Mouse (Mus musculus) CH12.LX (cell line): Measurements from ENCODE around the gene Snai3. TPM values are rescaled to one million over a fixed set of nuclear protein-coding genes. Genes with fewer than 3 reads are reported as not detected.

Experiments used
- DNase-seq: peaks from one replicate; pipeline ENCODE4 v3.0.0-alpha.2; 2013; ENCODE audit errors: extremely low read depth
- H3K27ac ChIP-seq: 2 replicates; pipeline ENCODE4 v1.5.1; 2012; ENCODE audit warnings: low read depth, mild to moderate bottlenecking, control low read depth, moderate library complexity; ENCODE audit not compliant: insufficient read depth
- H3K27me3 ChIP-seq: replicated peaks from 2 replicates; pipeline ENCODE3; 2012; ENCODE audit warnings: inconsistent platforms
- H3K36me3 ChIP-seq, 2 experiments: replicated peaks in 1 of 2; 2 replicates each; pipeline versions ENCODE3 to v1.6.1; 2012; ENCODE audit warnings: inconsistent platforms in 1 of 2, low read length in 1 of 2, mild to moderate bottlenecking in 1 of 2, mixed read lengths in 1 of 2, moderate library complexity in 1 of 2; ENCODE audit not compliant: control insufficient read depth in 1 of 2, insufficient read depth in 1 of 2
- H3K4me1 ChIP-seq, 2 experiments: 2 replicates each; pipeline ENCODE4 v1.6.1; 2012; ENCODE audit warnings: inconsistent platforms in 1 of 2, moderate library complexity in 1 of 2; ENCODE audit not compliant: insufficient read depth in 2 of 2, control insufficient read depth in 1 of 2
- H3K4me2 ChIP-seq: 2 replicates; pipeline ENCODE4 v1.6.1; 2012; ENCODE audit warnings: low read depth, mild to moderate bottlenecking, control low read depth; ENCODE audit not compliant: poor library complexity, insufficient read depth, severe bottlenecking
- H3K4me3 ChIP-seq, 3 experiments: fragments of 150-350 bp in 1 of 3; sonication (generic) in 1 of 3; replicated peaks in 1 of 3; 2 replicates each; pipeline versions ENCODE3 to v1.5.1; 2011 to 2012; ENCODE audit warnings: low read depth in 2 of 3, low read length in 2 of 3, mild to moderate bottlenecking in 2 of 3, moderate library complexity in 2 of 3, control low read depth in 1 of 3, improper control_type of control experiment in 1 of 3, inconsistent platforms in 1 of 3, mixed read lengths in 1 of 3; ENCODE audit not compliant: poor library complexity in 1 of 3
- H3K79me2 ChIP-seq: replicated peaks from 2 replicates; pipeline ENCODE4 v1.6.1; 2012; ENCODE audit warnings: mild to moderate bottlenecking, moderate library complexity; ENCODE audit not compliant: control insufficient read depth, poor library complexity, insufficient read depth, severe bottlenecking; ENCODE audit errors: extremely low read depth
- H3K9ac ChIP-seq: 2 replicates; pipeline ENCODE4 v1.6.1; 2012; ENCODE audit warnings: low read depth, mild to moderate bottlenecking, control low read depth, moderate library complexity; ENCODE audit not compliant: insufficient read depth
- H3K9me3 ChIP-seq: replicated peaks from 2 replicates; pipeline ENCODE3; 2012; ENCODE audit warnings: low read length, inconsistent platforms, mixed read lengths
- CTCF ChIP-seq, 2 experiments: IDR thresholded peaks in 1 of 2; conservative IDR thresholded peaks in 1 of 2; 2 replicates each; pipeline ENCODE4 v1.5.1; 2011 to 2012; ENCODE audit warnings: low read depth in 2 of 2, low read length in 2 of 2, improper control_type of control experiment in 1 of 2, inconsistent platforms in 1 of 2, mild to moderate bottlenecking in 1 of 2, moderate library complexity in 1 of 2
- E2F4 ChIP-seq: IDR thresholded peaks from 2 replicates; pipeline ENCODE4 v1.6.1; 2011; ENCODE audit warnings: low read depth, low read length, improper control_type of control experiment; ENCODE audit not compliant: insufficient replicate concordance
- EP300 ChIP-seq: IDR thresholded peaks from 2 replicates; pipeline ENCODE4 v1.6.1; 2011; ENCODE audit warnings: low read length, improper control_type of control experiment
- ETS1 ChIP-seq: conservative IDR thresholded peaks from 2 replicates; pipeline ENCODE4 v1.6.1; 2012; ENCODE audit warnings: low read depth, mild to moderate bottlenecking, inconsistent platforms, low read length, improper control_type of control experiment, moderate library complexity
- GABPA ChIP-seq: IDR thresholded peaks from 2 replicates; pipeline ENCODE4 v1.6.1; 2012; ENCODE audit warnings: low read depth, low read length, improper control_type of control experiment, inconsistent platforms; ENCODE audit not compliant: insufficient replicate concordance
- HCFC1 ChIP-seq: IDR thresholded peaks from 2 replicates; pipeline ENCODE4 v1.6.1; 2012; ENCODE audit warnings: low read depth, mild to moderate bottlenecking, inconsistent platforms, low read length, improper control_type of control experiment
- IRF4 ChIP-seq: IDR thresholded peaks from 2 replicates; pipeline ENCODE4 v1.6.1; 2014; ENCODE audit warnings: low read depth, mild to moderate bottlenecking, inconsistent platforms, low read length, improper control_type of control experiment
- JUN ChIP-seq: IDR thresholded peaks from 2 replicates; pipeline ENCODE4 v1.6.1; 2011; ENCODE audit warnings: low read depth, mild to moderate bottlenecking, low read length, improper control_type of control experiment, moderate library complexity; ENCODE audit not compliant: insufficient read depth
- JUND ChIP-seq: conservative IDR thresholded peaks from 2 replicates; pipeline ENCODE4 v1.6.1; 2011; ENCODE audit warnings: low read depth, low read length, improper control_type of control experiment
- KAT2A ChIP-seq: IDR thresholded peaks from 2 replicates; pipeline ENCODE4 v1.6.1; 2012; ENCODE audit warnings: low read length, improper control_type of control experiment, inconsistent platforms; ENCODE audit not compliant: insufficient replicate concordance
- MAFK ChIP-seq: IDR thresholded peaks from 2 replicates; pipeline ENCODE4 v1.6.1; 2011; ENCODE audit warnings: low read length, improper control_type of control experiment; ENCODE audit not compliant: insufficient replicate concordance
- MAX ChIP-seq: IDR thresholded peaks from 2 replicates; pipeline ENCODE4 v1.6.1; 2011; ENCODE audit warnings: low read length, improper control_type of control experiment
- MXI1 ChIP-seq: IDR thresholded peaks from 2 replicates; pipeline ENCODE4 v1.6.1; 2011; ENCODE audit warnings: mild to moderate bottlenecking, low read depth, low read length, improper control_type of control experiment
- MYC ChIP-seq: IDR thresholded peaks from 2 replicates; pipeline ENCODE4 v1.6.1; 2011; ENCODE audit warnings: low read depth, mild to moderate bottlenecking, improper control_type of control experiment, low read length
- NELFE ChIP-seq: IDR thresholded peaks from 2 replicates; pipeline ENCODE4 v1.6.1; 2011; ENCODE audit warnings: low read depth, low read length, improper control_type of control experiment
- NRF1 ChIP-seq: IDR thresholded peaks from 2 replicates; pipeline ENCODE4 v1.6.1; 2014; ENCODE audit warnings: low read depth, mild to moderate bottlenecking, inconsistent platforms, low read length, improper control_type of control experiment, moderate library complexity
- PAX5 ChIP-seq: IDR thresholded peaks from 2 replicates; pipeline ENCODE4 v1.6.1; 2012; ENCODE audit warnings: low read length, inconsistent platforms, mixed read lengths
- POLR2AphosphoS2 ChIP-seq: IDR thresholded peaks from 2 replicates; pipeline ENCODE4 v1.6.1; 2011; ENCODE audit warnings: low read depth, low read length, improper control_type of control experiment
- RAD21 ChIP-seq: IDR thresholded peaks from 2 replicates; pipeline ENCODE4 v1.6.1; 2011; ENCODE audit warnings: low read depth, mild to moderate bottlenecking, low read length, improper control_type of control experiment, moderate library complexity
- RCOR1 ChIP-seq: conservative IDR thresholded peaks from 2 replicates; pipeline ENCODE4 v1.6.1; 2012; ENCODE audit warnings: low read depth, mild to moderate bottlenecking, inconsistent platforms, low read length, improper control_type of control experiment
- TBP ChIP-seq: conservative IDR thresholded peaks from 2 replicates; pipeline ENCODE4 v1.6.1; 2011; ENCODE audit warnings: low read depth, low read length, improper control_type of control experiment
- TCF12 ChIP-seq: IDR thresholded peaks from 2 replicates; pipeline ENCODE4 v1.6.1; 2014; ENCODE audit warnings: low read depth, mild to moderate bottlenecking, inconsistent platforms, low read length, improper control_type of control experiment
- USF2 ChIP-seq: conservative IDR thresholded peaks from 2 replicates; pipeline ENCODE4 v1.6.1; 2011; ENCODE audit warnings: low read depth, low read length, improper control_type of control experiment
- ZC3H11A ChIP-seq: IDR thresholded peaks from 2 replicates; pipeline ENCODE4 v1.6.1; 2012; ENCODE audit warnings: low read depth, mild to moderate bottlenecking, inconsistent platforms, low read length, improper control_type of control experiment
- ZKSCAN1 ChIP-seq: IDR thresholded peaks from 2 replicates; pipeline ENCODE4 v1.6.1; 2012; ENCODE audit warnings: low read depth, inconsistent platforms, low read length, improper control_type of control experiment, borderline replicate concordance
- ZMIZ1 ChIP-seq: IDR thresholded peaks from 2 replicates; pipeline ENCODE4 v1.6.1; 2012; ENCODE audit warnings: low read depth, mild to moderate bottlenecking, inconsistent platforms, low read length, improper control_type of control experiment
- ZNF384 ChIP-seq: IDR thresholded peaks from 2 replicates; pipeline ENCODE4 v1.6.1; 2012; ENCODE audit warnings: low read depth, low read length, improper control_type of control experiment, inconsistent platforms
- dilution Hi-C: fragments of 300-500 bp; cut with MboI; formaldehyde crosslinking; loops from 2 replicates; pipeline ENCODE4 v1.14.3; 2020; ENCODE audit warnings: low sequenced_read_pairs; ENCODE audit not compliant: extremely low pct_unique_long_range_greater_than_20kb, extremely low pct_ligation_motif_present
- in situ Hi-C: fragments of 300-500 bp; cut with MboI; formaldehyde crosslinking; loops from 3 replicates; pipeline ENCODE4 v1.14.3; 2019; ENCODE audit warnings: low sequenced_read_pairs, low pct_ligation_motif_present, low pct_unique_long_range_greater_than_20kb, mixed read lengths
- polyA plus RNA-seq: library from polyadenylated mRNA; unstranded; fragments of >175 nt; gene quantifications from 2 replicates; pipeline ENCODE4 v1.2.1, GENCODE M21; 2012; ENCODE audit warnings: low read depth; ENCODE audit not compliant: insufficient read length
- total RNA-seq, 2 experiments: library from RNA; depleted of rRNA; stranded (reverse); fragments of 300-350 nt in 1 of 2; fragments of >200 nt in 1 of 2; gene quantifications; 2 replicates each; pipeline ENCODE4 v1.2.3; 2012 to 2014

Snai3 gene
- total and polyA plus RNA-seq, 3 experiments, result 0.19 to 0.47 (median 0.44) TPM

DNA sequence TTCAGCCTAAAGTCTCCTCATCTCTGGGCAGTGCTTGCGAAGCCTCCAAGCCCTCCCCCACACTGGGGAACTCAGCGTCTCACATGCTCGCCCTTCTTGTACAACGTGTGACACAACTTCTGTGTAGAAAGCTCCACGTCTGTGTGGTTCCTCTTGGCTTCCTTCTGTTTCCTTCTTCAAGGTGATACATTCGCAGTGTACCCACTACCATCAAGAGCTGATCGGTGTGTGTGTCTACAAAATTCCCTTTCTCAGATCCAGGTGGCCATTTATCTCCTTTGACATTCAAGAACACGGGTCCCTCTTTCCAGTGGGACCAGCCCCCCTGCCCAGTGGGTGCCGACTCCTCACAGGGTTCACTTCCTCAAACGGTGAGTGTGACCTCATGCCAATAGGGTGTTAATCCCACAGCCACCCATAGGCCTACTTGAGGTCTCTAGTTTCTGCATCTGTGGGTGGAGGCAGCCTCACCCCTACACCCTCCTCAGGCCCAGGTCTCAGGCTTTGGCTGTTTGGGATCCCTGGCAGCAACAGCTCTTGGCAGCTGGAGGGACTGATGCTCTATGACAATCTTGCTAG lies 30.4 kb downstream of the Snai3 start (continued):
- peak; percentile 83 for TF ChIP-seq MYC
- no peak for TF ChIP-seq GABPA
- peak; percentile 57 for TF ChIP-seq ZMIZ1
- no peak; the same call in 1 of the 2 replicates for TF ChIP-seq NELFE
- no peak for TF ChIP-seq ZKSCAN1
- no peak for TF ChIP-seq USF2
- TF ChIP-seq JUN, result peak; percentile 20
- TF ChIP-seq, all 38 proteins: peak for 22

DNA sequence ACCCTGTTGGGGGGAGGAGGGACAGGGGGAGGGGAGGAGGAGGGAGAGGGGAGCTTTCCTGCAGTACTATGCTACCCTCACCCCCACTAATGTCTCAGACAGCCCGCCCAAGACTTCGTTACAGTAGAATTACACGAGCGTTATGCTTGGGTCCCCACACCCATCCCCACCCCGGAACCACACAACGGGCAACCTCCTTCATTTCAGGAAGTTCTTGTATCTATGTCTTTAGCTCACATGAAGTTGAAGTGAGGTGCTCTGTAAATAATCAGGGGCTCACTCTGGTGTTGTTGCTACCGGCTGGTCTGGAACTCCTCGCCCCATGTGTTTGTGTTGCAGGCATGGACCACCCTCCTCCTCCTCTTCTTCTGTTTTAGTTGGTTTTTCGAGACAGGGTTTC lies 32.4 kb downstream of the Snai3 start:
- Histone ChIP-seq H3K9ac (no peak overlapping the region), H3K4me3 (peak overlapping the region in 1 of 3 experiments; percentile 85), H3K9me3 (no peaks in the 10 kb centered on the region), H3K4me1 (peaks cover 29 to 63% of the 10 kb centered on the region in 2 experiments), H3K4me2 (no peak overlapping the region), H3K27me3 (no peaks in the 10 kb centered on the region), H3K36me3 (peaks cover 51 to 67% of the 10 kb centered on the region in 2 experiments), H3K79me2 (peaks cover 44% of the 10 kb centered on the region), H3K27ac (no peak overlapping the region)
- TF ChIP-seq MAX (no peak), JUND (no peak), MAFK (no peak), GABPA (no peak), TBP (no peak), TCF12 (no peak), RAD21 (no peak), RCOR1 (no peak), IRF4 (no peak), ZMIZ1 (no peak), POLR2AphosphoS2 (no peak)
- DNase-seq, result no peak
- in situ Hi-C loops, result loop anchor here (25.0 kb wide), 1 partner anchor 841 kb away; the partner anchor contains the start of genes Fbxo31 and Map1lc3b
- dilution Hi-C loops, result no loop called here

DNA sequence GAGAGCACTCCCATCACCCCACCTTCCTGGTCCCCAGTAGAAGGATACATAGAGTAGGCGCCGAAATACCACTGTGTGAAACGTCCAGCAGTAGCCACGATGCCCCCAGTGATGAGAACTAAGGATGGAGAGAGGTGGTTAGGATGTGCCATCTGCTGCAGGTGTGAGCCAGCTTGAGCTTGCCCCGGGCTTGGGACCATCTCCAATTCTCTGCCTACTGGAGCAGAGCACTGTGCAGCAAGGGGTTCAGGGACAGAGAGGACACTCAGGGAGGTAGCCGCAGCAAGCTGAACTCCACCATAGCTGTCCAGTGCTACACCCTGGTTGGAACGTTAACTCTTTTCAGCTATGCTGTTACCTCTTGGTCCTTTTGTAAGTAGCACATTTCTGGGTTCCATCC lies 32.9 kb downstream of the Snai3 start:
- TF ChIP-seq NRF1 (no peak), PAX5 (no peak), ZNF384 (no peak), MXI1 (no peak), E2F4 (no peak), CTCF (conservative IDR thresholded peaks at IDR 0.05 in 1 of 2, IDR thresholded peaks at IDR 0.05 in 1 of 2; ENCODE audit: low read depth in 2 of 2, low read length in 2 of 2) (no peak), HCFC1 (no peak), IRF4 (no peak), KAT2A (no peak), ZC3H11A (no peak), EP300 (no peak), ETS1 (no peak)
- Histone ChIP-seq H3K9me3 (no peaks in the 10 kb centered on the region), H3K27ac (peak overlapping the region; percentile 25; the same call in 1 of the 2 replicates), H3K4me2 (no peak overlapping the region), H3K27me3 (no peaks in the 10 kb centered on the region), H3K4me1 (peaks cover 30 to 68% of the 10 kb centered on the region in 2 experiments), H3K36me3 (peaks cover 52 to 72% of the 10 kb centered on the region in 2 experiments), H3K4me3 (peak overlapping the region in 1 of 3 experiments; percentile 0), H3K79me2 (peaks cover 44% of the 10 kb centered on the region), H3K9ac (no peak overlapping the region)
- in situ Hi-C loops, result loop anchor here (25.0 kb wide), 1 partner anchor 840 kb away; the partner anchor contains the start of genes Fbxo31 and Map1lc3b
- dilution Hi-C loops, result no loop called here
- DNase-seq, result no peak
